Mouse (Mus musculus) adrenal gland, adult (tissue): ENCODE measurements at regions not wholly inside any gene's neighbourhood (a gene's known extent, or its start where the extent isn't known, plus 50 kb on each side); places are given as distances from the start of the nearest gene placed in this dataset.

Source experiments
- DNase-seq, 2 experiments: peaks; one replicate each; pipeline ENCODE4 v3.0.0; 2022 to 2023; ENCODE audit warnings: low spot score in 1 of 2; ENCODE audit not compliant: inconsistent age in 2 of 2

- no peak for DNase-seq
Observed at GRCm38 (mm10) chr6:41127816-41128215, 92.5 kb upstream of the 2210010C04Rik start.

GRCm38 (mm10) chr6:41126855-41127254 lies 91.5 kb upstream of the 2210010C04Rik start:
- DNase-seq, result no peak

- no peak for DNase-seq
Observed at GRCm38 (mm10) chr6:41121641-41122040, 86.3 kb upstream of the 2210010C04Rik start.

- DNase-seq, result no peak
Observed at GRCm38 (mm10) chr6:41119176-41119575, 83.9 kb upstream of the 2210010C04Rik start.

GRCm38 (mm10) chr6:41118201-41118976 lies 83.1 kb upstream of the 2210010C04Rik start:
- peak; percentile 46 to 81 for DNase-seq

- DNase-seq, result no peak
Observed at GRCm38 (mm10) chr6:41113943-41114342, 78.6 kb upstream of the 2210010C04Rik start.

DNA sequence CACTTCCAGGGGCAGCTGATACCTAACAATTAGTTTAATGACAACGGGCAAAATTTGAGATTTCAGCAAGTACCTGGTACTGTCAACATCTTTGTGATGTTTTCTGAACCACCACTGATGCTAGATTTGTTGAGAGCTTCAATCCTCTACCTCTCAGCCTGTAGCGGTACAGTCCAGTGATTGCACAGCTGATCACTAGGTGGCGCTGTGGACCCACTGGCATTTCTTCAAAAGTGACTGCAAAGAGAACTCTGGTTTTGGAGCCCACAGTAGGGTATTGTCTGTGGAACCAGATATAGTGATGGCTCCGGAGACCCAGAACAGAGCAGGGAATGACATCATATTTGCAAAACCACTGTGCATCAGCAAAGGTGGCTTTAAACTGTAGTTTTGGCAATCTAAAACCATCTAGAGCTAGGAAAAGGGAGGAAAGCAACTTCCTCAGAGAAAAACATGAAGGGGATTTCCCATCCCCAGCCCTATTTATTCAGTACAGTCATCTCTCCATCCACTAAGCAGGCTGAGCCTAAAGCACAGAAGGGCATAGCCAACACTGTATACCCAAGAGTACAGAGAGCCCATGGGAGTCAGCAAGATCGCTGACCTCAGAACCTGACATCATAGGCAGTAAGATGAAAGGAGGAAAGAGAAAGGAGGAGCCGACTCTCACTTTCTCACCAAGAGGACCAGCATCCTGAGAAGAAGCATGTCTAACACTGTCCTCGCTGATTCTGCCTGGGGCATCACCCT lies 77.7 kb upstream of the 2210010C04Rik start:
- DNase-seq, result peak; percentile 35 to 76

GRCm38 (mm10) chr6:41111829-41112228 lies 76.5 kb upstream of the 2210010C04Rik start:
- no peak for DNase-seq

GRCm38 (mm10) chr6:41108897-41109296 lies 73.6 kb upstream of the 2210010C04Rik start:
- DNase-seq, result no peak

DNA sequence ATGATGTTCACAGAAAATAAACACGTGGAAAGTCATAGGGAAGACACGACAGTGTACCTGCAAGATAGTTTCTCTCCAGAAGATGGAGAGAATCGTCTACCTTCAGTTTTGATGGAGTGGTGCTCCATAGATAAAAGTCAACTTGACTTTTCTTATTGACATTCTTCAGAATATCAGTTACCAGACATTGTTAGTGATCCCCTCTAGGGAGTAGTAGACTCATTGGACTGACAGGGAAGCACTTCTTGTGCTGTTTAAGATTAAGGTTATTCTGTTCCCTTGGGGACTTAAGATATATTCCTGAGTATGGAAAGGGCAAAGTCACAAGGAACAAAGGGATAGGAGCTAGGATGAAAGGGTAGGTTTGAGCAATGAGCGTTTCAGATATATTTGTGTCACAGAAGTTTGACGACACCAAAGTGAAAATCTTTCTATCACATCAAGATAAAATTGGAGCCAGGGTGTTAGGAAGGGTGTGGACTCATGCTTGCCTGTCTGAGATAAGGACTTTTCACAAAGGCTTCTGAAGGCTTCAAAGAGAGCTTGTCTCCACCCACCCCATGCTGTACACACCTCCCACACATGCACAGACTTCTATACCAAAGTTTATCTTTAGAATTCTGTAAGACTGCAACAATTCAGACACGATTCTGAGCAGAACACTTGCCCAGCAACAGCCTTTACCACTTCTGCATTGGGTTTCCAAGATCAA lies 68.5 kb upstream of the 2210010C04Rik start:
- DNase-seq, result no peak

GRCm38 (mm10) chr6:41101997-41102396 lies 66.7 kb upstream of the 2210010C04Rik start:
- DNase-seq, result no peak

- no peak for DNase-seq
Observed at GRCm38 (mm10) chr6:41100258-41100657, 64.9 kb upstream of the 2210010C04Rik start.

DNA sequence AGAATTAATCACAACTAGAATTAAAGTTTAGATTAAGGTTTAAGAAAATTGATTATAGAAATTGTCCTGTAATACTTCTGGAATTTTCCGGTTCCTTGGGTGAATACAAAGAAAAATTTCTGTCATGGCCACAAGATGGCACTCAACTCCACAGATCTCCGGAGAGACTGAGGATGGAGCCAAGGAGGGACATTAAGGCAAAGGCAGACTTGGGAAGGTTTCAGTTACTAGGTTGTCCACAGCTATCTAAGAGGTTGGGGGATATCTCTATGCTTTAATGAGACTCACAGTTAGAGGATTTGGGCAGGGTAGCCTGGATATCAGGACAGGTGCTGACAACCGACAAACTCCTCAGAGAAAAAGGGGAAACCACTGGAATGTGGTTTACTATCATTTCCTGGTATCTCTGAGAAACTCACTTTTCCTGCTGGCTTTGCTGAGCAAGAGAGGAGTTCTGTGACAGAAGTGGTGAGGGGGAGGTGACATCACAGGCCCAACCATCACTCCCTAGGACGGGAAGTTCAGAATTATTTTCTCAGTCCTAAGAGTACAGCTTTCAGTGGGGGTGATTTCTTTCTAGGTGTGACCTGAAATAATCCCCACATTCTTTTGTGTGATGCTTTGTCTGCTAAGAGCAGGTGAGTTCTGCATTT lies 56.0 kb upstream of the 2210010C04Rik start:
- DNase-seq, result peak in 1 of 2 experiments; percentile 20
